Mouse (Mus musculus): ENCODE measurements around the gene Map3k3.

DNA sequence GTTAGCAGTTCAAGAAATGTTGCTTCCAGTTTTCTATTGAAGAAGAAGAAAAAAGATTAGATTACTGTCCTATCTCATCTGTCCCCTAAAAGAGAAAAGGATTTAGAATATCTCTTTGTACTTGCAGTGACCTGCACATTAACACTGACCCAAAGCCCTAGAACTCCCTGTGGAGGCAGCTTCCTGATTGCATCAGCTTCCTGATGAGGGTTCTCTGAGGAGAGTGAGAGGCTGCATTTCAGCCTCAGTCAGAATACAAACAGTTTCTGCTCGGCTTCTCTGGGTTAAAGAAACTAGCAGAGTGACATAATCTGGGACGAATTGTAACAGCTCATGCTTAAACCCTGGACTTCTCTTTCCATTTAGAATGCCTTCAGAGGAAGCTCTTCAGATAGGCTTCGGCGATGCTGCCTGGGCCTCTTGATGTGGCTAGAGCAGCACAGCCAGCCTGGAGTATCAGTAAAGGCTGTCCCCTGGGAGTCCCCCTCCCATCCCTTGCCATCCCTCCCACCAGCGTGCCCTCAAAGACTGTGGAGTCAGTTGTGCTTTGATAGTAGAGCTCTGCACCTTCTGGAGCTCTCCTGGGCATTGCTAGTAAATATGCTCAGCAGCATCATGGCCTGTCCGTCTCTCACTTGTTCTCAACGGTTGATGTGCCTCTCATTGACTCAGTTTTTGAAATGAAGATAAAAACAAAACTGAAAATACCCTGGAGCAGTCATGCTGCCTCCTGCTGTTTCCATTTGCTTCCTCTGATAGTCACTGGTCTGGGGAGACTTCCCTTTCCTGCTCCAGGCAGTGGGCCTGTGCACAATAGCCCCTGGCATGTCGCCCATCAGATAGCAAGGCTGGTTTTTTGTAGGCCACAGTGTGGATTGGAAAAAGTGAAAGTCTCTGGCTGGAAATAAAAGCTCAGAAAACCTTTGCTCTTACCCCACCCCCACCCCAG is 50.4 kb downstream of the Map3k3 start:
- no peak for TF ChIP-seq POLR2AphosphoS2 (IDR thresholded peaks at IDR 0.05; ENCODE audit: low read depth, low read length)
- TF ChIP-seq MEF2A (IDR thresholded peaks at IDR 0.05; ENCODE audit: borderline replicate concordance, low read depth, low read length) = peak; percentile 40; the same call in 1 of the 2 replicates
